Mouse (Mus musculus): ENCODE measurements around the gene Cntrob. TPM values are rescaled to one million over a fixed set of nuclear protein-coding genes. Genes with fewer than 3 reads are reported as not detected.

Cntrob gene
- polyA plus RNA-seq, 1 experiment from 2014 or later: 24.5 TPM

DNA sequence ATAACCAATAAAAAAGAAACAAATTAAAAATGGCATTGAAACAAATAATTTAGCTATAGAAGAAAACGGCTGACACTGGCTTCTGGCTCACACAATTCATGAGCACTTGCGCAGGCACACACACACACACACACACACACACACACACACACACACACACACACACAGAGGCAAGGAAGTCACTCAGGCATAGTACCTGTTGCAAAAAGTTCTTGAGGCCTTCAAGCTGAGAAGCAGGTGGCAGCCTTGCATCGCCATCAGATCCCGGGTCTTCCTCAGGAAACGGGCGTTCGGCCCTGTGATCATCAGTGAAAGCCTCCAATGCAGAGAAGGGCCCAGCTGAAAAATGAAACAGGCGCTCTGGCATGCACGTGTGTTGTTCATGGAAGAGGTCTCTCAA lies 18.3 kb downstream of the Cntrob start:
- Histone ChIP-seq H3K9ac (ENCODE audit: low read length) (no peak overlapping the region), H3K4me2 (ENCODE audit: low read depth, severe bottlenecking) (no peak overlapping the region), H3K27me3 (ENCODE audit: control insufficient read depth, insufficient read depth, low read length) (no peaks in the 10 kb centered on the region), H3K9me3 (ENCODE audit: control insufficient read depth, low read length) (no peaks in the 10 kb centered on the region), H3K36me3 (ENCODE audit: control insufficient read depth, insufficient read depth, low read length) (peaks cover 38% of the 10 kb centered on the region), H3K4me3 (ENCODE audit: low read depth, low read length) (no peak overlapping the region), H3K27ac (replicated peaks; ENCODE audit: low read depth, low read length) (no peak overlapping the region), H3K4me1 (ENCODE audit: control insufficient read depth, insufficient read depth, low read length) (no peaks in the 10 kb centered on the region)
- DNase-seq (ENCODE audit: low spot score): no peak
- 94% methylated on average over 9 of the region's 9 CpGs for WGBS
- no peak for ATAC-seq (ENCODE audit: insufficient number of reproducible peaks, low FRiP score, low TSS enrichment, low read depth)

GRCm38 (mm10) chr11:69302817-69303216 lies 20.8 kb downstream of the Cntrob start:
- H3K4me1 ChIP-seq (ENCODE audit: control insufficient read depth, insufficient read depth, low read length): no peaks in the 10 kb centered on the region
- no peaks in the 10 kb centered on the region for H3K9me3 ChIP-seq (ENCODE audit: control insufficient read depth, low read length)
- no peak for DNase-seq (ENCODE audit: low spot score)
- H3K9ac ChIP-seq (ENCODE audit: low read length): no peak overlapping the region
- peaks cover 23% of the 10 kb centered on the region; the same call in 1 of the 2 replicates for H3K36me3 ChIP-seq (ENCODE audit: control insufficient read depth, insufficient read depth, low read length)
- WGBS: 85% methylated on average over 7 of the region's 7 CpGs
- ATAC-seq (ENCODE audit: insufficient number of reproducible peaks, low FRiP score, low TSS enrichment, low read depth): no peak
- H3K4me3 ChIP-seq (ENCODE audit: low read depth, low read length): no peak overlapping the region
- H3K27ac ChIP-seq (replicated peaks; ENCODE audit: low read depth, low read length): no peak overlapping the region
- no peaks in the 10 kb centered on the region for H3K27me3 ChIP-seq (ENCODE audit: control insufficient read depth, insufficient read depth, low read length)
- H3K4me2 ChIP-seq (ENCODE audit: low read depth, severe bottlenecking): no peak overlapping the region

GRCm38 (mm10) chr11:69298231-69298630 lies 25.3 kb downstream of the Cntrob start:
- no peak for ATAC-seq (ENCODE audit: insufficient number of reproducible peaks, low FRiP score, low TSS enrichment, low read depth)
- 83% methylated on average over 7 of the region's 7 CpGs for WGBS
- no peak overlapping the region for H3K4me2 ChIP-seq (ENCODE audit: low read depth, severe bottlenecking)
- peaks cover 9% of the 10 kb centered on the region; the same call in 1 of the 2 replicates for H3K36me3 ChIP-seq (ENCODE audit: control insufficient read depth, insufficient read depth, low read length)
- no peak overlapping the region for H3K4me3 ChIP-seq (ENCODE audit: low read depth, low read length)
- H3K27ac ChIP-seq (replicated peaks; ENCODE audit: low read depth, low read length): no peak overlapping the region
- H3K4me1 ChIP-seq (ENCODE audit: control insufficient read depth, insufficient read depth, low read length): no peaks in the 10 kb centered on the region
- no peaks in the 10 kb centered on the region for H3K27me3 ChIP-seq (ENCODE audit: control insufficient read depth, insufficient read depth, low read length)
- H3K9ac ChIP-seq (ENCODE audit: low read length): no peak overlapping the region
- no peak for DNase-seq (ENCODE audit: low spot score)
- no peaks in the 10 kb centered on the region for H3K9me3 ChIP-seq (ENCODE audit: control insufficient read depth, low read length)

- Histone ChIP-seq H3K4me1 (ENCODE audit: control insufficient read depth, insufficient read depth, low read length) (no peaks in the 10 kb centered on the region), H3K27ac (replicated peaks; ENCODE audit: low read depth, low read length) (no peak overlapping the region), H3K4me2 (ENCODE audit: low read depth, severe bottlenecking) (no peak overlapping the region), H3K36me3 (ENCODE audit: control insufficient read depth, insufficient read depth, low read length) (peaks cover 7% of the 10 kb centered on the region; the same call in 1 of the 2 replicates), H3K4me3 (ENCODE audit: low read depth, low read length) (no peak overlapping the region), H3K27me3 (ENCODE audit: control insufficient read depth, insufficient read depth, low read length) (no peaks in the 10 kb centered on the region), H3K9ac (ENCODE audit: low read length) (no peak overlapping the region), H3K9me3 (ENCODE audit: control insufficient read depth, low read length) (no peaks in the 10 kb centered on the region)
- 91% methylated on average over 2 of the region's 2 CpGs for WGBS
- DNase-seq (ENCODE audit: low spot score) (no peak), ATAC-seq (ENCODE audit: insufficient number of reproducible peaks, low FRiP score, low TSS enrichment, low read depth) (no peak)
Observed at GRCm38 (mm10) chr11:69297799-69298198, 25.8 kb downstream of the Cntrob start.

DNA sequence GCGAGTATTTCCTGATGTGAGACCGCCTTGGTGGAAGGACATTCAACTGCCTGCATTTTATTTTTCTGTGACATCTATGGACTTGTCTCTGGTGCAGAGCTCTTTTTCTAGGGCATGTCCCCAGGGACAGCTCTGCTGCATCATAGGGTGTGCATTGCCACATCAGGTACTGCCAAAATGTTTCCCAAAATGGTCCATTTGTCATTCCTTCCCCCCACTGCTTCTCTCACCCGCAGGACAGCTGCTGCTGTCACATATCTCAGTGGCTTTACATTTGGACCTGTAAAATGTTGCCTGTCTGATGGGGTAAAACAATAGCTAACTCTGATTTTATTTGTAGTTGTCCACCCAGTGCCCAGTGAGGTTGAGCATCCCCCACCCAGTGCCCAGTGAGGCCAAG lies 28.3 kb downstream of the Cntrob start:
- no peaks in the 10 kb centered on the region for H3K27me3 ChIP-seq (ENCODE audit: control insufficient read depth, insufficient read depth, low read length)
- H3K4me1 ChIP-seq (ENCODE audit: control insufficient read depth, insufficient read depth, low read length): no peaks in the 10 kb centered on the region
- no peak overlapping the region for H3K4me3 ChIP-seq (ENCODE audit: low read depth, low read length)
- no peak overlapping the region for H3K4me2 ChIP-seq (ENCODE audit: low read depth, severe bottlenecking)
- no peaks in the 10 kb centered on the region for H3K9me3 ChIP-seq (ENCODE audit: control insufficient read depth, low read length)
- no peaks in the 10 kb centered on the region for H3K36me3 ChIP-seq (ENCODE audit: control insufficient read depth, insufficient read depth, low read length)
- 89% methylated on average over 3 of the region's 3 CpGs for WGBS
- H3K9ac ChIP-seq (ENCODE audit: low read length): no peak overlapping the region
- no peak overlapping the region for H3K27ac ChIP-seq (replicated peaks; ENCODE audit: low read depth, low read length)
- no peak for DNase-seq (ENCODE audit: low spot score)
- no peak for ATAC-seq (ENCODE audit: insufficient number of reproducible peaks, low FRiP score, low TSS enrichment, low read depth)

GRCm38 (mm10) chr11:69291111-69291510 lies 32.5 kb downstream of the Cntrob start:
- no peaks in the 10 kb centered on the region for H3K27me3 ChIP-seq (ENCODE audit: control insufficient read depth, insufficient read depth, low read length)
- H3K36me3 ChIP-seq (ENCODE audit: control insufficient read depth, insufficient read depth, low read length): no peaks in the 10 kb centered on the region
- H3K9ac ChIP-seq (ENCODE audit: low read length): no peak overlapping the region
- DNase-seq (ENCODE audit: low spot score) (no peak), ATAC-seq (ENCODE audit: insufficient number of reproducible peaks, low FRiP score, low TSS enrichment, low read depth) (no peak)
- no peaks in the 10 kb centered on the region for H3K9me3 ChIP-seq (ENCODE audit: control insufficient read depth, low read length)
- H3K4me3 ChIP-seq (ENCODE audit: low read depth, low read length): no peak overlapping the region
- 93% methylated on average over 5 of the region's 5 CpGs for WGBS
- H3K4me2 ChIP-seq (ENCODE audit: low read depth, severe bottlenecking): no peak overlapping the region
- H3K27ac ChIP-seq (replicated peaks; ENCODE audit: low read depth, low read length): no peak overlapping the region
- no peaks in the 10 kb centered on the region for H3K4me1 ChIP-seq (ENCODE audit: control insufficient read depth, insufficient read depth, low read length)

DNA sequence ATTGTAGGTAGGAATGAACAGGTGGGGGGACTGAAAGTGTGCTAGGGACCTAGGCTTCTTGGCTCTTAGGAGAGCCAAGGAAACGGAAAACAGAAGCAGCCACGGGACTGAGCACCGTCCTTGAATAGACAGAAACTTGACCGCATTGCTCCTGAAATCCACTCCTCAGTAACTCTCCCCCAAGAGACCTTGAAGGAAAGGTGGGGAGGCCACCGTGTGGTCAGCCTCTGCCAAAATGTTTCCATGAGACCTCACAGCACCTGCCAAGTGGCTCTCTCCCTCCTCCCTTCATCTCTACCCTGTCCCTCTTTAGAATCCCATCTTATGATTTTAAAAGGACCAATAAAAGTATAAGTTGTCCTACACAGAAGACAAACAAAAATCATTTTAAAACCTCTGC lies 46.3 kb downstream of the Cntrob start:
- 77% methylated on average over 5 of the region's 5 CpGs for WGBS
- ATAC-seq (ENCODE audit: insufficient number of reproducible peaks, low FRiP score, low TSS enrichment, low read depth): no peak

DNA sequence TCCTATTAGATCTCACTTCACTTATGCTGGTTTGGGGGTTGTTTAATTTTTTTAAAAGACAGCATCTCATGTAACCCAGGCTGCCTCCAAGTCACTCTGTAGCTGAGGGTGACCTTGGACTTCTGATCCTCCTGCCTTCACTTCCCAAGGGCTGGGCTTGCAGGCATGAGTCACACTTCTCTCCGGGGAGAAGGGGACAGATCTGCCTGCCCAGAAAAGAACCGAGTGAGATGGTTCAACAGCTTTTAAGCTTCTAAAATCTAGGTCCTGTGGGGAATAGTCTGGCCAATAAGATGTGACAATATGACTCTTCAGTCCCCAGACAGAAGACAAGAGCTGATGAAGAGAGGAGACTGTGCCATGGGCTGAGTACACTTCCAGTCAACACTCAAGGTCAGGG lies 47.5 kb downstream of the Cntrob start:
- no peak for ATAC-seq (ENCODE audit: insufficient number of reproducible peaks, low FRiP score, low TSS enrichment, low read depth)
- Histone ChIP-seq H3K4me3 (ENCODE audit: low read depth, low read length) (no peak overlapping the region), H3K9me3 (ENCODE audit: control insufficient read depth, low read length) (no peaks in the 10 kb centered on the region), H3K9ac (ENCODE audit: low read length) (no peak overlapping the region), H3K36me3 (ENCODE audit: control insufficient read depth, insufficient read depth, low read length) (no peaks in the 10 kb centered on the region), H3K4me2 (ENCODE audit: low read depth, severe bottlenecking) (no peak overlapping the region), H3K27me3 (ENCODE audit: control insufficient read depth, insufficient read depth, low read length) (no peaks in the 10 kb centered on the region), H3K4me1 (ENCODE audit: control insufficient read depth, insufficient read depth, low read length) (no peaks in the 10 kb centered on the region), H3K27ac (replicated peaks; ENCODE audit: low read depth, low read length) (no peak overlapping the region)
- WGBS: 70% methylated on average over 2 of the region's 2 CpGs
- no peak for DNase-seq (ENCODE audit: low spot score)

More for the DNA sequence above, 46.3 kb downstream of the Cntrob start:
- H3K36me3 ChIP-seq (ENCODE audit: control insufficient read depth, insufficient read depth, low read length): no peaks in the 10 kb centered on the region
- H3K4me1 ChIP-seq (ENCODE audit: control insufficient read depth, insufficient read depth, low read length): no peaks in the 10 kb centered on the region
- H3K4me3 ChIP-seq (ENCODE audit: low read depth, low read length): no peak overlapping the region
- H3K9ac ChIP-seq (ENCODE audit: low read length): no peak overlapping the region
- no peak overlapping the region for H3K27ac ChIP-seq (replicated peaks; ENCODE audit: low read depth, low read length)
- no peak for DNase-seq (ENCODE audit: low spot score)
- no peak overlapping the region for H3K4me2 ChIP-seq (ENCODE audit: low read depth, severe bottlenecking)
- no peaks in the 10 kb centered on the region for H3K27me3 ChIP-seq (ENCODE audit: control insufficient read depth, insufficient read depth, low read length)
- H3K9me3 ChIP-seq (ENCODE audit: control insufficient read depth, low read length): no peaks in the 10 kb centered on the region

- DNase-seq (ENCODE audit: low spot score) (no peak), ATAC-seq (ENCODE audit: insufficient number of reproducible peaks, low FRiP score, low TSS enrichment, low read depth) (no peak)
- no peak overlapping the region for H3K9ac ChIP-seq (ENCODE audit: low read length)
- H3K4me3 ChIP-seq (ENCODE audit: low read depth, low read length): no peak overlapping the region
- no peaks in the 10 kb centered on the region for H3K27me3 ChIP-seq (ENCODE audit: control insufficient read depth, insufficient read depth, low read length)
- no peaks in the 10 kb centered on the region for H3K4me1 ChIP-seq (ENCODE audit: control insufficient read depth, insufficient read depth, low read length)
- no peaks in the 10 kb centered on the region for H3K36me3 ChIP-seq (ENCODE audit: control insufficient read depth, insufficient read depth, low read length)
- no peak overlapping the region for H3K27ac ChIP-seq (replicated peaks; ENCODE audit: low read depth, low read length)
- 81% methylated on average over 6 of the region's 6 CpGs for WGBS
- H3K4me2 ChIP-seq (ENCODE audit: low read depth, severe bottlenecking): no peak overlapping the region
- no peaks in the 10 kb centered on the region for H3K9me3 ChIP-seq (ENCODE audit: control insufficient read depth, low read length)
Observed at GRCm38 (mm10) chr11:69275650-69276049, 47.9 kb downstream of the Cntrob start.

Measured in limb, embryonic 11.5 days (tissue).